Mouse (Mus musculus) heart, postnatal 10 days (tissue): Measurements from ENCODE around the gene Ccdc187. TPM values are rescaled to one million over a fixed set of nuclear protein-coding genes. Genes with fewer than 3 reads are reported as not detected.
A peak's percentile ranks its signal among the peaks of the same experiment; 100 is the strongest.

Source experiments
- DNase-seq, 2 experiments: peaks; one replicate each; pipeline ENCODE4 v3.0.0; 2021
- intact Hi-C: fragments of 180-260 bp; cut with DNase I; formaldehyde crosslinking; loops from one replicate; pipeline ENCODE4 v1.15.1; 2025
- total RNA-seq, 2 experiments: library from RNA; stranded (reverse); gene quantifications; 2 replicates each; pipeline ENCODE4 v1.2.3; 2021

The Ccdc187 gene
- total RNA-seq, 2 experiments from 2014 or later = 0.05 to 0.22 TPM

- peak in 1 of 2 experiments; percentile 28 for DNase-seq
- intact Hi-C loops = no loop called here
Observed at GRCm38 (mm10) chr2:26234253-26234652, 60.1 kb downstream of the Ccdc187 start.

GRCm38 (mm10) chr2:26231366-26231765, 63.0 kb downstream of the Ccdc187 start:
- DNase-seq = no peak
- intact Hi-C loops = no loop called here

- no peak for DNase-seq
- intact Hi-C loops = no loop called here
Observed at GRCm38 (mm10) chr2:26230253-26230652, 64.1 kb downstream of the Ccdc187 start.

- DNase-seq = peak; percentile 61 to 66
- intact Hi-C loops = loop anchor here (1.0 to 2.0 kb wide), 3 partner anchors 45 to 74 kb away; no protein-coding TSS in a partner anchor
Observed at GRCm38 (mm10) chr2:26227788-26228187, 66.6 kb downstream of the Ccdc187 start.

- intact Hi-C loops = no loop called here
- no peak for DNase-seq
Observed at GRCm38 (mm10) chr2:26225242-26225641, 69.1 kb downstream of the Ccdc187 start.

GRCm38 (mm10) chr2:26223961-26224360, 70.4 kb downstream of the Ccdc187 start:
- intact Hi-C loops = no loop called here
- DNase-seq = no peak

GRCm38 (mm10) chr2:26214526-26214925, 79.8 kb downstream of the Ccdc187 start:
- DNase-seq = no peak
- intact Hi-C loops = no loop called here

GRCm38 (mm10) chr2:26209566-26209965, 84.8 kb downstream of the Ccdc187 start:
- DNase-seq = no peak
- intact Hi-C loops = no loop called here

GRCm38 (mm10) chr2:26208126-26208789, 86.1 kb downstream of the Ccdc187 start, which contains the start of gene Lhx3:
Lhx3 (minus strand) TSS chr2:26208289.
- intact Hi-C loops = no loop called here
- peak; percentile 92 to 95 for DNase-seq

- no peak for DNase-seq
- intact Hi-C loops = no loop called here
Observed at GRCm38 (mm10) chr2:26207559-26207958, 86.8 kb downstream of the Ccdc187 start.

GRCm38 (mm10) chr2:26205761-26206160, 88.6 kb downstream of the Ccdc187 start:
- intact Hi-C loops = no loop called here
- no peak for DNase-seq

GRCm38 (mm10) chr2:26205126-26205525, 89.2 kb downstream of the Ccdc187 start:
- intact Hi-C loops = no loop called here
- DNase-seq = peak; percentile 59 to 65

GRCm38 (mm10) chr2:26202849-26203475, 91.4 kb downstream of the Ccdc187 start:
- intact Hi-C loops = no loop called here
- DNase-seq = no peak

GRCm38 (mm10) chr2:26201926-26202848, 92.2 kb downstream of the Ccdc187 start:
- intact Hi-C loops = no loop called here
- no peak for DNase-seq

- no peak for DNase-seq
- intact Hi-C loops = no loop called here
Observed at GRCm38 (mm10) chr2:26198488-26198887, 95.9 kb downstream of the Ccdc187 start.

GRCm38 (mm10) chr2:26194552-26195339, 99.6 kb downstream of the Ccdc187 start:
- intact Hi-C loops = no loop called here
- DNase-seq = no peak
